Mouse (Mus musculus) brain, embryonic 18.5 days (tissue): ENCODE results near the gene Trex2.

Experiments used
- DNase-seq: peaks from one replicate; pipeline ENCODE4 v3.0.0-alpha.2; 2012; ENCODE audit warnings: low read depth, low spot score

Trex2 gene

GRCm38 (mm10) chrX:73435252-73435651 is at the start of gene Trex2:
TSS of gene Trex2 (minus strand) at chrX:73435344.
- DNase-seq = no peak

GRCm38 (mm10) chrX:73484870-73485269 is 49.7 kb upstream of the Trex2 start:
- DNase-seq = no peak

GRCm38 (mm10) chrX:73484076-73484475 is 48.9 kb upstream of the Trex2 start:
- no peak for DNase-seq

- no peak for DNase-seq
These were observed 48.3 kb upstream of the Trex2 start, which contains the start of gene Bgn for GRCm38 (mm10) chrX:73483484-73483810. TSS of gene Bgn (plus strand) at chrX:73483602.

GRCm38 (mm10) chrX:73482643-73483483 is 47.7 kb upstream of the Trex2 start:
- no peak for DNase-seq

GRCm38 (mm10) chrX:73480334-73480733 is 45.2 kb upstream of the Trex2 start:
- DNase-seq = no peak

GRCm38 (mm10) chrX:73479656-73480055 is 44.5 kb upstream of the Trex2 start:
- DNase-seq = no peak

- no peak for DNase-seq
These were observed 42.4 kb upstream of the Trex2 start for GRCm38 (mm10) chrX:73477500-73477899.

GRCm38 (mm10) chrX:73476621-73477020 is 41.5 kb upstream of the Trex2 start:
- no peak for DNase-seq

GRCm38 (mm10) chrX:73475658-73476256 is 40.6 kb upstream of the Trex2 start:
- DNase-seq = no peak

GRCm38 (mm10) chrX:73474340-73475165 is 39.4 kb upstream of the Trex2 start:
- DNase-seq = no peak

- DNase-seq = no peak
These were observed 36.6 kb upstream of the Trex2 start for GRCm38 (mm10) chrX:73471764-73472163.

GRCm38 (mm10) chrX:73468752-73469151 is 33.6 kb upstream of the Trex2 start:
- DNase-seq = no peak

GRCm38 (mm10) chrX:73468330-73468729 is 33.2 kb upstream of the Trex2 start:
- DNase-seq = no peak

- DNase-seq = no peak
These were observed 32.5 kb upstream of the Trex2 start for GRCm38 (mm10) chrX:73467446-73468241.

GRCm38 (mm10) chrX:73465483-73466186 is 30.5 kb upstream of the Trex2 start:
- DNase-seq = no peak

GRCm38 (mm10) chrX:73460792-73461191 is 25.6 kb upstream of the Trex2 start:
- DNase-seq = no peak

- DNase-seq = peak; percentile 87
These were observed 23.8 kb upstream of the Trex2 start, which contains the start of gene Haus7 for GRCm38 (mm10) chrX:73458877-73459392. TSS of gene Haus7 (minus strand) at chrX:73459044.

GRCm38 (mm10) chrX:73451949-73452348 is 16.8 kb upstream of the Trex2 start:
- DNase-seq = no peak

GRCm38 (mm10) chrX:73441428-73441827 is 6.3 kb upstream of the Trex2 start:
- no peak for DNase-seq

- no peak for DNase-seq
These were observed 2.3 kb downstream of the Trex2 start for GRCm38 (mm10) chrX:73432850-73433249.
